Mouse (Mus musculus) layer of hippocampus, postnatal 36 days (tissue): ENCODE measurements around the gene Acbd3. TPM values are rescaled to one million over a fixed set of nuclear protein-coding genes. Genes with fewer than 3 reads are reported as not detected.

Source experiments
- DNase-seq, 2 experiments: peaks; one replicate each; pipeline ENCODE4 v3.0.0; 2022
- total RNA-seq, 2 experiments: library from RNA; stranded (reverse); gene quantifications; 2 replicates each; pipeline ENCODE4 v1.2.3; 2021

The Acbd3 gene
- total RNA-seq: 10 to 100 TPM; 34.6 to 35.3 TPM

DNA sequence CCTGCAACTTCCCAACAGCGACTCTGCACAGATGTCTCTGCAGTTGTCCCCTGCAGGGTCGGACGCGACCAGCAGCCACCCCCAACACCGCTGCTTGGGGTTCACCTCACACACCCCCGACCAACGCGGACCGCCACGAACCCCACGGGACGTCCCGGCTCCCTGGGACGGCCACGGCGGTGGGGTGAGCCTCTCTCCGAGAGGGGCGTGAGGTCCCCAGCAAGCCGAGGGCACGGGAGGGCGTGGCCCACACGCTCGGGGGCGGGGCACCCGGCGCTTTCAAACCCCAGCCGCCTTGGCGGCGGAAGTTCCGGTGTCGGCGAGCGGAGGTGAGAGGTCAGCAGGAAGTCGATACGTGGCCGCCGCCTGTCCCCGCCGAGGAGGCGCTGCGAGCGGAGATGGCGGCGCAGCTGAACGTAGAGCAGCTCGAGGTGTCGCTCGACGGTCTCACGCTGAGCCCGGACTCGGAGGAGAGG lies at the start of gene Acbd3:
Gene Acbd3 (plus strand): TSS at position 340 of the 476 bp plus-strand sequence.
- peak; percentile 88 to 89 for DNase-seq

DNA sequence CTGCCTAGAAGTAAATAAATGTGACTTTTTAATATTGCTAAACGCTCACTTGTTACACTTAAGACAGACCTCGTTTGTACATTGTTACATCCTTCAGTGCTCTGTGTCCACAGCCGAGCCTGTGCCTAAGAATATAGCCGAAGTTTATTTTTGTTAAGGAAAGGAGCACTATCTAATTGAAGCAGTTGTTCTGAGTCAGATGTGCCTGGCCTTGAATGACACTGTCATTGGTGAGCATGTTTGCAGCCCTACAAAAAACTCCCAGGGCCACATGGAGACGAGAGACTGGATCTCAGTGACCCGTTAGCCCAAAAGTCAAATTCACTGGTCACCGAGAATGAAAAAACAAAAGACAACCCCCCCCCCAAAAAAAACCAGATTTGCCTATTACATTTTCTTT lies 34.6 kb upstream of the Acbd3 start:
- no peak for DNase-seq

DNA sequence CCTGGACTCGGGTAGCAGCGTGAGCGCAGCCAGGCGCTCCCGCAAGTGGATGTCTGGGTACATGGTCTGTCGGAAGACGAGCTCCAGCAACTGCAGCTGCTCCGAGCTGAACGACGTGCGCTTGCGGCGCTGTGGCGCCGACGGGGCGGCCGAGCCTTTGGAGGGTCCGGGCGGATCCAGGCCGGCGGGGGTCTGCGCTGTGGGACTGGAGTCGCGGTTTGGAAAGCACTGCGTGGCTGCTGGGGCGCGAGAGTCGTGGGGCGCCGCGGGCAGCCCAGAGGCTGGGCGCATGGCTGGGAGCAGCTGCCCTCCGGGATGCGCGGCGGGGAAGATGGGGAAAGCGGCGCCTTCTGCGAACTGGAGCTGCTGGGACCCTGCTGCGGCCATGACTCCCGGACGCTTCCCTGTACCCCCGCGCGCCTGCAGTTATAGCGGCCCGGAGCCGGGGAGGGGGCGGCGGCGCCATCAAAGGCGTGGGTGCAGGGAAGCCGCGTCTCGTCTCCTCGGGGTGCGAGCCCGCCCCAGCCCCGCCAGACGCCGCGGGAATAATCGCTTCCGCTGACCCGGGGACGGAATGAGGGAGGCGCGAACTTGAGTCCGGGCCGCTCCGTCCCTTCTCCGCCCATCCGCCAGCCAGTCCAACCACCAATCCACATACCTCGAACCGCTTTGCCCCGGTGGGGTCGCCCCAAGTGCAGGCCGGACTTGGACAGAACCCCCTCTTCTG lies 29.1 kb upstream of the Acbd3 start, which contains the start of gene Mixl1:
Gene Mixl1 (minus strand): TSS at position 409 of the 727 bp plus-strand sequence.
- no peak for DNase-seq

DNA sequence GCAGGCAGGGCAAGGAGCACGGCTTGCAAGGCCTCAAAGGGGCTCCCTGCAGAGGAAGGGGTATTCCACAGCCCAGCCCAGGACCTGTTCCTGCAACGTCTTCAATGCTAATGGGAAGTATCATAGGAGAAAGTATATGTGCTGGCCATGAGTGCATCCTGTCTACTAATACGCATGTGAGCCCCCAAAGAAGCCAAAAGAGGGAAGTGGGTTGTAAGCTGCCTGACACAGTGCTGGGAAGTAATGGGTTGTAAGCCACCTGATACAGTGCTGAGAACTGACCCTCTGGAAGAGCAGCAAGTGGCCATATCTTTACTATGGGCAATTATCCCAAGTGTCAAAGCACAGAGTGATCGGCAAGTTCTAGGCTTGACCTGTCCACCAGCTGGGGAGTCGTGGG lies 27.8 kb upstream of the Acbd3 start:
- DNase-seq: no peak

DNA sequence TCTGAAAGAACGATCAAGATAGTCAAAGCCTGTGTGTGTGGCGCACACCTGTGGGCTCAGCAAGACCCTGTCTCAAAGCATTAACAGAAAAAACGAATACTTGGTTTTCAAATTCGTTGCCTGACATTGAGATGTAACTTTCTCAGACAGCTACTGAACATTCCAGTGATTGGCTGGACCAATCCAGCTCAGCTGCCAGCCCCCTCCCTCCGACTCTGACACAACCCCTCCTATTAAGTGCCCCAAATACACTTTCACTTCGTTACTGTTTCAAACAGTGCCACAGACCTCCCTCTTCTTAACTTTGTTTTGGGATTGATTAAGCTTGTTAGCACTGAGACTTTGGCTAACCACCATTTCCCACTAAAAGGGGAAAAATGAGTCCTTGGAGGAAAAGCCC lies 22.4 kb upstream of the Acbd3 start:
- no peak for DNase-seq

DNA sequence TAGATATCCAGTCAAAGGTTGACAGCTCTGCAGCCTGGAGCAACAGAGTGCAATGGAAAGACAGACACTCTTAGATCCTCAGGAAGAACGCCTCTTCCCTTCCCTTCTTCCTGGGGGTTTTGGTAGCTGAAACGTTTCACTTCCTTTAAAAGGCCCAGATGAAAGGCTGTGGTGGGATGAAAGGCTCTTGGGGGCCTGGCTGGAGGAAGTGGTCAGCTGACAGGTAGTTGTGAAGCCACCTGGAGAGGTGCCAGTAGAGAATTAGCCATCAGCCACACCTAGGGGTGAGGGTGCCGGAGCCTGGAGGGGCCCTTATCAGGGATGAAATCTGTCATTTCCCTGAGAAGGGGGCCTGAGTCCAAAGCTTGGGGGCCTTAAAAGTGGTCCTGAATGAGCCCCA lies 18.5 kb upstream of the Acbd3 start:
- DNase-seq: no peak

DNA sequence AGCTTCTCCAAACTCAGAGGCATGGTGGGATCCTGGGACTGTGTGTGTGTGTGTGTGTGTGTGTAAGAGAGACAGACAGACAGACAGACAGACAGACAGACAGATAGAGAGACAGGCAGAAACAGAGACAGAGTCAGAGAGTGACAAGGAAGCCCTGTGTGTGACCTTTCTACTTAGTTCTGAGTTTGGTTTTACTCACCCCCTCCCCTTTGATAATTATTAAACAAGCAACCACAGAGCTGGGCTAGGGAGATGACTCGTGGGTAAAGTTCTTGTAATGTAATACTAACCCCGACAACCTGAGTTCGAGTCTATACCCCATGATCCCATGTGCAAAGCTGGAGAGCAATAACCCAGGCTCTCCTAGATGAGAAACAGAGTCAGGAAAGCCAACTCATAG lies 18.0 kb upstream of the Acbd3 start:
- DNase-seq: no peak

DNA sequence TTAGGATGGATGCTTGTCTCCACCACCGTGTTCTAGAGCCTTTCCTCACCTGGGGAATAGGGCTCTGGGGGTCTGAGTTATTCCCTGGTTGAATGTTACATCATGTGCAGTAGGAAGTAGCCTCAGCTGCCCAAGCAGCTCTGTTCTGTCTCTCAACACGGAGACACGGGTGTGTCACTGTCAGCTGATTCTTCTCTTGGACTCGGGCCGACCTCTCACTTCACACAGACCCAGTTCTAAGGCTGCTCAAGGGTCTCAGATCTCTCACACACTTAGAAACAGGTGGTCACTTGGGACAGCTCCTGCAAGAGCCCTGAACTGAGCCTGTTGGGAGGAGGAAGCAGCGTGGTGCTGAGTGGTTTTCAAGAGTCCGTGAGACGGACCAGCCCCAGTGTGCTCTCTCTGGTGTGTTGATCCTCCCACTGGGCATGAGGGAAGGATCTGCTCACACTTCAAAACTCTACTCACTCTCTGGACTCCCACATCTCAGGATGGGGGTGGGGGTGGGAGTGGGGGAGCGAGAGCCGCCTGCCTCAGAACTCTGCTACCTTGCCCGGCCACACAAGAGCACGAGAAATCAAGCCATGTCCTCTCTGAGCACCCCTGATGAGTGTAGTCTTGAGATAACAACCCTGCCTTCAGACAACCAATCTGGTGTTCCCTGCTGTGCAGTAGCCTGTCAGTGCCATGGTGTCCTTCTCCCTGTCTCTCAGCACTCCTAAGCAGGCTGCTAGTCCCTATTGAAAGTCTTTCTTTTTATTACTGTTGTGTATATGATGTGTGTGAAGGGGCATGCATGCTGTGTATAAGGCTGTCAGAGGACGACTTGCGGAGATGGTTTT lies 16.7 kb upstream of the Acbd3 start:
- DNase-seq: no peak

DNA sequence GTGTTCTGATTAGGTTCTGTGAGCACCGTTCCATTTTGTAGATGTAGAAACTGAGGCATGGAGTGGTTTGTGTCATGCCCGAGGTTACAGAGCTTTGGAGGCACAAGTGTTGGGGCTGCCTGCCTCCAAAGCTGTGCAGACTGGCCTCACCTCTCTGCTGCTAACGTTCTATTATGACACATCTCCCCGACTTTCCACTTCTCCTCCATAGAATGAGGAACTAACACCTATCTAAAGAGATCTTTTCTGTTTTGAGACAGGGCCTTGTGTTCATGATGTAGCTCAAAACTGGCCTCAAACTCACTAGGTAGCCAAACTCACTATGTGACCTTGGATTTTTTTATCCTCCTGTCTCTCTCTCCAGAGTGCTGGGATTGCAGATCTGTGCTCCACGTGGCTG lies 7.1 kb upstream of the Acbd3 start:
- DNase-seq: no peak

DNA sequence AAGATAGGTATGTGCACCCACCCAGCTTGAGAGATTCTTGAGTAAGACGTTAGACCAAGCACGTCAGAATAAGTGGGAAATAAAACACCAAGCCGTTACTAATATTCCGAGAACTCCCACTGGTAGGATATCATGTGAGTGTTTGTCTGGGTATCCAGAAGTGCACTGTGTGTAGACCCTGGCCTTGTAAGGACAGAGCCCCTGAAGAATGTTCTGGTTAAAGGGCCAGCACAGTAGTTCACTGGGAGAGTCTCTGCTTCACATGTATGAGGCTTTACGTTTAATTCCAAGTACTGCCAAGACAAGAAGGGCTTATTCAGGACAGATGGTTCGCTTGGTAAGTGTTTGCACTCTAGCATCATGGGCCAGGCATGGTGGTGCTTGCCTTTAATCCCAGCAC lies 6.4 kb upstream of the Acbd3 start:
- DNase-seq: no peak

DNA sequence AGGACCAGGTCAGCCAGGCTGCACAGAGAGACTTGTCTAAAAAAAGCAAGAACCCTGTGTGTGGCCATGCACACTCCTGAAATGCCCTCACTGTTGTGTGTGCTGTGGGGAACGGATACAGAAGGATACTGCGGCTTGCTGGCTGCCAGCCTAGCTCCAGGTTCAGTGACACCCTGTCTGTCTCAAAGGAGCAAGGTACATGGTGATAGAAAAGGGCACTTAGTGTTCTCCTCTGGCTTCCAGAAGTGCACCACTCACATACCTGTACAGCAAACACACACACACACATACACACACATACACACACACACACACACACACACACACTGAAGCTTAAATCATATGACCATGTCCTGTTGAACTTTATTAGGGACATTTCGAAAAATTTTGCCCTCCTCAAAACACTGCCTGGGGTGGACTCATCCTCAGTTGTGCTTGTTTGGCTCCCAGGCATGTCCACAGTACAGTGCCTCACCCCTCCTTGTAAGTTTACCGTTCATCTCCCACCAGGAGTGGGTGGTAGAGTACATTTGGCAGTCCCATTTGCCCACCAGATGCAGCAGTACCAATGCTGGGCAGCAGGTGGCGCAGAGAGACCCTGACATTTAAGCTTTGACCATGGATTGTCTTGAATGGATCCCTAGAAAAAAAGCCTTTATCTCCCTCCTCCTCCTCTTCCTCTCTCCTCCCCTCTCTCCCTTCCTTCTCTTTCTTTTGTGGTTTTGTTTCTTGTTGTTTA lies 5.7 kb upstream of the Acbd3 start:
- peak; percentile 70 to 71 for DNase-seq

DNA sequence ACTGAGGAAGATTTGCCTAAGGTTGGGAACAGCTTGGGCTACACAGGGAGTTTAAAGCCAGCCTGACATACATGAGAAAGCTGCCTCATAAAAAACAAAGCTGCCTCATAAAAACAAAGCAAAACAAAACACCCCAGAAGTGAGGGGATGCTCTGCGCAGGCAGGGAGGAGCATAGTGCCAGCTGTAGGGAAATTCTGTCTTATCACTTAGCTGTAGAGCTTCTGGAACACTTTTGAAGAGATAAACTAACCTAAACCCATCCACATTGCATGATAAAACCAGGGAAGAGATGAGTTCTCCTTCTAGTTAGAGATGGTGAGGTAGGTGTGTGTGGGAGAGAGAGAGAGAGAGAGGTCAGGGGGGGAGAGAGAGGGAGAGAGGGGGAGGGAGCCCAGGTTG lies 3.2 kb upstream of the Acbd3 start:
- DNase-seq: no peak

DNA sequence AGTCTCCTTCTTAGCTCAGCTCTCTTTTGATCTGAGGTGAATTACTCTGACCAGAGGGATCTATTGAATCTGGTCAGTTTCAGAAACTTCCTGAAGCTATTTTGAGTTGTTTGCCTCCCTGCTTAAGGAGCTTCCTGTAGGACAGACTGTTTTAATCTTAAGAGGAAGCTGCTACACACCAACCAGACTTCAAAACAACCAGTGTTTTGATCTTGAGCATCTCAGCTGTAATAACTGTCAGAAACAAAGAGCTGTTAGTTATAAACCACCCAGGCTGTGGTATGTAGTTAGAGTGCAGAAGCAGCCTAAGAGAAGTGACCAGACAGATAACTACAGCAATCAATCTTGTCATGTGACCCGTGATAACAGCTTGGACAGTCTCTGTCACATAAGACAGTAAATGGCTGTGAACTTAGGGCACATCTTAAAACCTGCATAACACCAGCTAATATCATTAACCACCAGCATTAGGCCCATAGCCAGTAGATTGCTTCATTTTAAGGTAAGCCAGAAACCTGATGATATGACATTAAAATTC lies 2.1 kb upstream of the Acbd3 start:
- DNase-seq: no peak

DNA sequence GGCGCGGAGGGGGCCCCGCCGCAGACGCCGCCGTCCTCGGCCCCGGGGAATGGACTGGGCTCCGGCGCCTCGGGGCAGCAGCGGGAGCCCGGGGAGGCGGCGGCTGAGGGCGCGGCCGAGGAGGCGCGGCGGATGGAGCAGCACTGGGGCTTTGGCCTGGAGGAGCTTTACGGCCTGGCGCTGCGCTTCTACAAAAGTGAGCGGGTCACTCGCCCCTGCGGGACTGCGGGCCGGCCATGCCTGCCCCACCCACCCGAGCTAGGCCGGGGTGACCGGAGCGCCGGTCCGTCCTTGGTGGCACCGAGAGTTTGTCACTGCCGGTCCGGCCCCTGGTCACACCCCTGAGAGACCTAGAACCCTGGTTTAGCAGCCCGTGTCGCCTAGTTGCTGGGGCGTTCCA lies 340 bp downstream of the Acbd3 start:
- no peak for DNase-seq

DNA sequence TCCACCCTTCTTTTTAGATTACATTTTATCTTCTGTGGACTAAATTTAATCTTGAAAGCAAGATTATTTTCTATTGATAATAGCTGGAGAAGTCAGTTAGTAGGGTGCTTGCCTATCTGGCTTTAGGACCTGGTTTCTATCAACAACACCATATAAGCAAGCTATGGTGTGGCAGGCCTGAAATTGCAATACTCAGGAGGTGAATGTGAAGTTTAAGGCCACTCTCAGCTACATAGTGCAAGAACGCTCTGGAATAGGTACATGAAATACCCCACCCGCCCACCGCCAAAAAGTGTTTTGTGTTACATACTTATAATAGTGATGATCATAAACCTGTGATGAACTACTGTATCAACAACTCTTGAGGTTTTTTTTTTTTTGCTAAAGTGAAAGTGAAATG lies 3.4 kb downstream of the Acbd3 start:
- no peak for DNase-seq

DNA sequence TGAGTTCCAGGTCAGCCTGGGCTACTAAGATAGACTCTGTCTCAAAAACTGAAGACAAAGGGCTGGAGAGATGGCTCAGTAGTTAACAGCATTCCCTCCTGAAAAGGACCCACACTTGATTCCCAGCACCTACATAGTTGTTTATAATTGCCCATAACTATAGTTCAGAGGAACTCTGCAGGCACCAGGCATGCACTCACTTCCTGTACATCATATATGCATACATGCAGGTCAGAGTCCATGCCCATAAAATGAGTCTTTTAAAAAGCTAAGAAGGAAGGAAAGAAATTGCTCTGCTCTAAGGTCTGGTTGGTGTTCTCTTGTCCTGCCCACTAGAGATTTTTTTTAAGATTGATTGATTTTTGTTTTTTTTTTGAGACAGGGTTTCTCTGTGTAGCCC lies 22.0 kb downstream of the Acbd3 start:
- DNase-seq: no peak

DNA sequence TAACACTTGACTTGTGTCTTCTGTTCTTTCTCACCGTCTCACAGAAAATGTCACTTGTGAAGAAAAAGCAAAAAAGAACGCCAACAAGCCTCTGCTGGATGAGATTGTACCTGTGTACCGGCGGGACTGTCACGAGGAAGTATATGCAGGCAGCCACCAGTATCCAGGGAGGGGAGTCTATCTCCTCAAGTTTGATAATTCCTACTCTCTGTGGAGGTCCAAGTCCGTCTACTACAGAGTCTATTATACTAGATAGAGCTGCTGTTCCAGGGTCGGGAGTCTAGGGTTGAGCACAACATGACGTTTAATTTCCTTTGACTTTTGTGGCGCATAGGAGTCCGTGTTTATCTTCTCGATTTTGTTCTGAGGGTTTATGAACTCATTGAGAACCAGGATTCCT lies 26.3 kb downstream of the Acbd3 start:
- DNase-seq: no peak

DNA sequence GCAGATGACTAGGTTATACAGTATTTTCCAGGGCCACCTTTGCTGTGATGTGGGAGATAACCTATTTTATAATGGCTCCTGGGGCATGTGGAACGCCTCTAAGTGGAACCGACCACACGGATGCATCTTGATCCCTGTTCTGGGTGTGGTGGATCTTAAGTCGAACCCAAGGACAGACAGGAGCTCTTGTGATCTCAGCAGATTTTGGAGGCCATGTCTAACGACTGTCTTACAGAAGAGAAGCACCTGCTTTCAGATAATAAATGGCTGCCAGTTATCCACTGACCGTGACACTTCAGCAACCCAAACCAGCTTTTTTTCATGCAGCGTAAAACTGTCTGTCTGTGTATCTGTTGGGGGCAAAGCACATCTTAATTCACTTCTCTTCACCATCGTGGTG lies 28.5 kb downstream of the Acbd3 start:
- no peak for DNase-seq

DNA sequence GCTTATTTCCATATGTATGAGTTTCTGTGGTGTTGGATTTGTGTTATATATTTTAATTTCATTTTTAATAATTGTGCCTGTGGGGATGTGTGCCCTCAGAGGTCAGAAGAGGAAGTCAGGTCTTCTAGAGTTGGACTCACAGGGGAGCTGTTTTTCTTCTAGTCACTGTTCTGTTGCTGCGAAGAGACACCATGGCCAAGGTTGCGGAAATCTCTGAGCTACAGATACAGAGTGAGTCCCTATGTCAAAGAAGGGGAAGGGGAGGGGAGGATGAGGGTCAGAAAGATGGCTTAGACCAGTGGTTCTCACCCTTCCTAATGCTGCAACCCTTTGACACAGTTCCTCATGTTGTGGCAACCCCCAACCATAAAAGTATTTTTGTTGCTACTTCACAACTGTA lies 30.9 kb downstream of the Acbd3 start:
- DNase-seq: no peak

DNA sequence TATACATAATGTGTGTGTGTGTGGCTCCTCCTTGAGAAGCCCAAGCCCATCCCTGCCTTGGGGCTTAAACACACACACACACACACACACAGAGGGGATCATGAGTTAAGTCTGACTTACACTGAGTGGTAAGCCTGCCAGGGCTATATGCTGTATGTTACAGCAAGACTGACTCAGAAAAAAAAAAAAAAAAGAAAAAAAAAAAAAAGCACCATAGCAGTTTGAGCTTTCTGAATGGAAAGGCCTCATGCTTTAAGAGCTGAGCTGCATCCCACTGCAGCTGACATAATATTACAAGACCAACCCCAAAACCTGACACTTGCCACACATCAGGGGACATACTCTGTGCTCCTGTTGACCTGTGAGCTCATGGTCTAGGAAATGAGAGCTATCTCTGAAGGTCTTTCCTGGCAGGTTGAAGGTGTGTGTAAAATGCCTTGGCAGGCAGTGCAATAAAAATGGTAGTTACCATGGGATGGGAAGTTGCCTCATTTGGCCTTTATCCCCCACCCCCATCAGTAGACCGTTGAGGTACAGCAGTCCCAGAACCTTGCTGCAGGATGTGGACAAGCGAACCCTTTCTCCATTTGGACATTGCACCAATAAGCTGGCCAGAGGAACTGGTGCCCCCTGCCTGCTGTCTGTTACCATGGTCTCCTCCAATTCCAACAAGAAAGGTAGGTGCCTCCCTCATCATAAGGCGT lies 31.6 kb downstream of the Acbd3 start:
- no peak for DNase-seq

DNA sequence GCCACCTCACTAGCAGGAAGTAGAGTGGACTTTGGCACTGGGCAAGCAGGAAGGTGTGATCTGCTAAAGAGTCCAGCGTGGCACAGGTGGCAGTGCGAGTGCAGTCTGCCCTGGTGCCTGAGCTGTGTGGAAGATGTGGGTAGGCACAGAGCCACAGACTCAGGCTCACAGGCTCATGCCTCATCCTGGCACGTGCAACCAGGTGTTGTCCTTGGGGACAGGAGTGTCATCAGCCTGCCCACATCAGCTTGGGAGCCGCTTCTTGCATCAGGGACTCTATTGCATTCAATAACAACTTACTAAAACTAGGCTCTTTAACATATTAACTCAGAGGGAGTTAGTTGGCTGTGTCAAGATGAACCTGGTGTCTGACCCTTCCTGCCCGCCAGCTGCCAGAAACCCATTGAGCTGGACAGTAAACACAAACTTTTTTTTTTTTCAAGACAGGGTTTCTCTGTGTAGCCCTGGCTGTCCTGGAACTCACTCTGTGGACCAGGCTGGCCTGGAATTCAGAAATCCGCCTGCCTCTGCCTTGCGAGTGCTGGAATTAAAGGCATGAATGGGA lies 32.2 kb downstream of the Acbd3 start:
- no peak for DNase-seq

DNA sequence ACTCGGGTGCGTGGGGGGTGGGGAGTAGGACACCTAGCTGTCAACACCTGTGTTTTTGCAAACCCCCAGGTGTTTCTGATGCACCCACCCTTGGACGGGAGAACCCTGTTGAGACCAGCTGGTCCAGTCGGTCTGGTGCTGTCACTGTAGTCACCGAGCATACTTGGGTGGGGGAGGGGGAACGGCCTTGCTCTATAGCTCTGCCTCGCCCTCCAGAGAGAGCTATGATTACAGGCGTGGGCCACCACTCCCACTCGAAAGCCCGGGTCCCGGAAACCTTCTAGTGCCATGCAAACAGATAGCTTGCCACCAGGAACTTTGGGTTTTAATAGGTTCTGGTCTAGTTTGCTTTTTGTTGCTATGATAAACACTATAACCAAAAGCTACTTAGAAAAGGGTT lies 36.3 kb downstream of the Acbd3 start:
- no peak for DNase-seq
